Mouse (Mus musculus) G1E (cell line): ENCODE data around the gene Pan3. TPM values are rescaled to one million over a fixed set of nuclear protein-coding genes. Genes with fewer than 3 reads are reported as not detected.
"Not testable (repeated sequence)": the region's sequence is repeated elsewhere in the genome, so short reads cannot be mapped to it uniquely, and the experiment has no call there.

Source experiments
- ATAC-seq: 2 replicates; pipeline ENCODE4 v1.8.0; 2016; ENCODE audit warnings: mild to moderate bottlenecking; ENCODE audit not compliant: insufficient number of reproducible peaks, poor library complexity, low FRiP score, severe bottlenecking; ENCODE audit errors: extremely low read depth
- DNase-seq: peaks from one replicate; pipeline ENCODE4 v3.0.0; 2012; ENCODE audit warnings: low spot score
- H3K27me3 ChIP-seq: 2 replicates; pipeline ENCODE4 v1.6.1; 2012; ENCODE audit warnings: mild to moderate bottlenecking, low read length, inconsistent platforms; ENCODE audit not compliant: insufficient read depth
- H3K36me3 ChIP-seq: replicated peaks from 2 replicates; pipeline ENCODE3; 2012; ENCODE audit warnings: mild to moderate bottlenecking, inconsistent platforms
- H3K4me1 ChIP-seq: 2 replicates; pipeline ENCODE4 v1.6.1; 2012; ENCODE audit warnings: low read depth, low read length, inconsistent platforms, mixed read lengths; ENCODE audit not compliant: insufficient read depth
- H3K4me3 ChIP-seq: 2 replicates; pipeline ENCODE4 v1.5.1; 2012; ENCODE audit warnings: low read depth, mild to moderate bottlenecking, inconsistent platforms, low read length, moderate library complexity, mixed read lengths
- H3K9me3 ChIP-seq: replicated peaks from 2 replicates; pipeline ENCODE4 v1.6.1; 2012; ENCODE audit warnings: inconsistent platforms
- CTCF ChIP-seq: IDR thresholded peaks from 2 replicates; pipeline ENCODE4 v1.5.1; 2012; ENCODE audit warnings: low read depth, low read length, inconsistent platforms, mixed read lengths
- GATA1 ChIP-seq: IDR thresholded peaks from 2 replicates; pipeline ENCODE4 v1.6.1; 2012; ENCODE audit warnings: borderline replicate concordance, low read length, inconsistent platforms, mixed read lengths
- GATA2 ChIP-seq: IDR thresholded peaks from 2 replicates; pipeline ENCODE4 v1.6.1; 2012; ENCODE audit warnings: low read depth, low read length, inconsistent platforms, borderline replicate concordance
- POLR2AphosphoS5 ChIP-seq: IDR thresholded peaks from 2 replicates; pipeline ENCODE4 v1.6.1; 2012; ENCODE audit warnings: low read depth, low read length, inconsistent platforms; ENCODE audit not compliant: insufficient replicate concordance
- TAL1 ChIP-seq: conservative IDR thresholded peaks from 2 replicates; pipeline ENCODE4 v1.6.1; 2012; ENCODE audit warnings: low read depth, low read length, inconsistent platforms, mixed read lengths
- polyA plus RNA-seq: library from polyadenylated mRNA; stranded (reverse); fragments of >175 nt; gene quantifications from 2 replicates; pipeline ENCODE4 v1.2.3, GENCODE M21; 2012
- total RNA-seq, 2 experiments: library from RNA; stranded (forward) in 1 of 2; stranded (reverse) in 1 of 2; fragments of 200-1000 nt in 1 of 2; fragments of >200 nt in 1 of 2; fragmentation: Nextera tagmentation in 1 of 2; gene quantifications; 2 replicates each; pipeline ENCODE4 v1.2.3; 2014 to 2017

Pan3 gene
- total and polyA plus RNA-seq, 3 experiments = 32.3 to 618 (median 200) TPM

DNA sequence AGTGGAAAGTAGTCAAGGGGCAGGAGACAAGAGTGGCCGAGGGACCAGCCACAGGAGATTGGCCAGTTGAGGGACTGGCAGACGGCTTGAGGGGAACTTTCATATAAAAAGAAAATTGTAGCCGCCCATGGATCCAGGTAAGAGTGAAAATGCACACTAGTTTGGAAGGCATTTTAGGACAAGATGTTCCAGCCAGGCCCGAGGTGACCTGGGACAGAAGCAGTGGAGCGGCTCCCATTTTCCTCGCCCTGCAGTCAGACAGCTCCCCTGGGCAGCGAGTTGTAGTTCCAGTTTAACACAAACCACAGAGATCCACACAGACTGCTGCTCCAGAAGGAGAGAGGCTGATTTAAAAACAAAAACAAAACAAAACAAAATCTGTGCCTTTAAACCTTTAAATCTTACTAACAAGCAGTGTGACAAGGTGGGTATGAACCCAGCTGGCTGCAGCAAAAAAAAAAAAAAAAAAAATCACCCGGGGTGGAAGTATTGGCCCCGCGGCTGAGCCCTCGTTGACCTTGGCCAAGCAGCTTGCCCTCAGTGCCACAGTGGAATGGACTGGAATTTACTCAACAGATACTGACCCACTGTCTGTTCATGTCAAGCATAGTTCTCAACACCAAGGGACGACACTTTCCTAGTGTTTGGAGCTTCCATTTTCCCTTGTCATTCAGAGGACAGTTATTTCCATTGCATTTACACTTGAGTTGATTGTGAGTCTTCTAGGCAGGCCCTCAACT is 119.2 kb downstream of the Pan3 start:
- TF ChIP-seq GATA1 = no peak
- no peak for DNase-seq
- Histone ChIP-seq H3K27me3 (no peaks in the 10 kb centered on the region), H3K36me3 (peaks cover 79% of the 10 kb centered on the region), H3K9me3 (no peaks in the 10 kb centered on the region), H3K4me1 (no peaks in the 10 kb centered on the region; the same call in 1 of the 2 replicates), H3K4me3 (no peak overlapping the region)
- ATAC-seq = no peak

DNA sequence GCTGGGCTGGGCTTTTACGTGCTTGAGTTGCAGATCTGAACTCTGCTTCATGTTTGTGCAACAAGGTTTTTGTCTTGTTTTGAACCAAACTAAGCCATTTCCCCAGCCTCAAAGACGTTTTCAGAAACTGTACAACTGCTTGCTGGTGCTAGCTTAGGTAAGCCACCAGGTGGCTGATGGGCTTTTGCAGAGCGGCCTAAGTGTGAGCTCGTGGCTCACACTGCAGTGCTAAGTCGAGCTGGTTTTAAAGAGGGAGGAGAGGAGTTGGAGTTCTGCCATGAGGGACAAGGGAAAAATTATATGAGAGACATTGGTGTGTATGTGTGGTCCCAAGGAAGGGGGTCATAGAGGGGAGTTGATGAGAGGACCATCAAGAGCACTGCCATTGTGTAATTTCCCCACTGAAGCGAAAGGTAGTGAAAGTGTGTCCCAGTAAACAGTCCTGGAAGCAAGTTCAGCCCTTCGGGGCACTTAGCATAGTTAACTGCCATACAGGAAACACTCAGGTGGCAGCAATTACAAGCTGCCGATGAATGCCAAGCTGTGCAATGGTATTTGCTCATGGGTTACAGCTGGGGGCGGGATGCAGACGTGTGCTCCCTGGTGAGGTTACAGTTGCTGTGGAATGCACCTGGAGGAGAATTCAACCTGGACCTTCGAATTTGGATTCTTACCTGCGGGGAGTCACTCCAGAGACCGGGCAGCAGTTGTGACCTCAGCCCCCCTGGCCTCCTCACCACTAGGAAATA is 122.1 kb downstream of the Pan3 start:
- H3K4me3 ChIP-seq = no peak overlapping the region
- H3K36me3 ChIP-seq = peaks cover 53% of the 10 kb centered on the region
- H3K4me1 ChIP-seq = no peaks in the 10 kb centered on the region; the same call in 1 of the 2 replicates
- no peaks in the 10 kb centered on the region for H3K9me3 ChIP-seq
- no peak for ATAC-seq
- no peak for DNase-seq
- no peaks in the 10 kb centered on the region for H3K27me3 ChIP-seq
- TF ChIP-seq GATA1 = no peak
- no peak for TF ChIP-seq GATA2
- no peak for TF ChIP-seq CTCF
- TF ChIP-seq POLR2AphosphoS5 = no peak
- no peak for TF ChIP-seq TAL1

DNA sequence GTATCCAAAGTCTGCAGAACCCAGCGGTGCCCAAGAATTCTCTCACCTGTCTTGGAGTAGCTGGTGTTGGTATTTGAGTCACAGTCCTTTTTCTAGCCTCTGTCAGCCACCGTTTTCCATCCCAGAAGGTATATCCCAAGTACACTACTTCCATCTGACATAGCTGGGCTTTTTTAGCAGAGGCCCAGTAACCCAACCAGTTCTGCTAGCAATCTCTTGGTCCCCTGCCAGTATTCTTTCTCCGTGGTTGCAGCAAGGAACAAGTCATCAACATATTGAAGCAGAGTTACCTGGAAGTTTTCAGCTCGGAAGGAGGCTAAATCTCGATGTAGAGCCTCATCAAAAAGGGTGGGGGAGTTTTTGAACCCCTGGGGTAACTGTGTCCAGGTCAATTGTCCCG is 127.7 kb downstream of the Pan3 start:
- not testable (repeated sequence) for H3K4me1 ChIP-seq, H3K9me3 ChIP-seq, H3K4me3 ChIP-seq, H3K36me3 ChIP-seq, DNase-seq, ATAC-seq
- H3K27me3 ChIP-seq = peaks cover 11% of the 10 kb centered on the region

DNA sequence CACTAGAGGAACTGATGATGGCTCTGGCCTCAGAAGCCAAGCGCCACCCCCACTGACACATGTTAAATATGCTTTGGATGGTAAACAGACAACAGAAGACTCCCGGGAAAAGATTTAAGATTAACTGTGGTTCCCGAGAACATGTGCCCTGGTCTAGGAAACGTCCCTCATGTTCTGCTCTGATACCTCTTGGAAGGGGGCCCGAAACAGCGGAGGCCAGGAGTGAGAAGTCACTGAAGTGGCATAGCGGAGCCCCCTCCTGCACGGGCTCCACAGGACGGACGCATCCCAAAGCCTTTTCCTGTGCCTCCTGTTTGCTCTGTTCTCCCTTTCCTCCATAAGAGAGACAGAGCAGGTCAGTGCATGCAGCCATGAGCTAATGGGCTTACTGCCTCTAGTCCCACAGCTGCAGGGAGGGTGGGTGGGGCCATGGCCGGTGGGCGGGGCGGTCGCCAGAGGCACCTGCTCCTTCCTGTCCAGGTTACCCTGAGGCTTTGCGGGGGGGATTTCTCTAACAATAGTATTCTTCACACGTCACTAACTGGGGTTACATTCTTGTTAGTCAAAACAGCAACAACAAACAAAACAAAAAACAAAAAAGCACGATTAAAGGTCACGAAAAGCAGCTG is 133.7 kb downstream of the Pan3 start:
- TF ChIP-seq POLR2AphosphoS5 (no peak), TAL1 (no peak), GATA1 (no peak), GATA2 (no peak)
- Histone ChIP-seq H3K27me3 (peaks cover 33% of the 10 kb centered on the region), H3K4me3 (no peak overlapping the region), H3K4me1 (peaks cover 9% of the 10 kb centered on the region), H3K9me3 (no peaks in the 10 kb centered on the region), H3K36me3 (no peaks in the 10 kb centered on the region)
- no peak for ATAC-seq
- no peak for DNase-seq

DNA sequence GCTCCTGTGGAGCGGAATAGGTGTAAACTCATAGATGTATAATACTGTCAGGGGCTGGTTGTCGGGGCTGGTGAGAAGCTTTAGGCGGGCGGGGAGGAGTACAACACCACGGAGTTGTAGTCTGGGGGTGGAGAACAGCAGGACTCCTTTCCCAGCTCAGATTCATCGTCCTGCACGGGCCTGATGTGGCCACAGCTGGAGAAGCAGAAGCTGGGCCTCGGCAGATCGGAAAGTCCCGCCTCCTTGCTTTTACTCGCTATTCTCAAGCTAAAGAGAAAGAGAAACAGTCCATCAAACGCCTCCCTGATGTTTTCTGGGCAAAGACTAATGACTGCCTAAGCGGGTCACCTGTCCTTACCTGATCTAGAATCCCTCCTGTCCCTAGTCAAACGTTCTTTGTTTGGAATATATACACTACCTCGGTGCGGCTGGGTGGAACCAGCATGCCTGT is 134.2 kb downstream of the Pan3 start:
- peaks cover 9% of the 10 kb centered on the region for H3K4me1 ChIP-seq
- H3K36me3 ChIP-seq = no peaks in the 10 kb centered on the region
- no peak overlapping the region for H3K4me3 ChIP-seq
- DNase-seq (no peak), ATAC-seq (no peak)
- H3K9me3 ChIP-seq = no peaks in the 10 kb centered on the region
- peaks cover 33% of the 10 kb centered on the region for H3K27me3 ChIP-seq
- TF ChIP-seq GATA2 (no peak), CTCF (no peak), GATA1 (no peak), POLR2AphosphoS5 (no peak), TAL1 (no peak)

DNA sequence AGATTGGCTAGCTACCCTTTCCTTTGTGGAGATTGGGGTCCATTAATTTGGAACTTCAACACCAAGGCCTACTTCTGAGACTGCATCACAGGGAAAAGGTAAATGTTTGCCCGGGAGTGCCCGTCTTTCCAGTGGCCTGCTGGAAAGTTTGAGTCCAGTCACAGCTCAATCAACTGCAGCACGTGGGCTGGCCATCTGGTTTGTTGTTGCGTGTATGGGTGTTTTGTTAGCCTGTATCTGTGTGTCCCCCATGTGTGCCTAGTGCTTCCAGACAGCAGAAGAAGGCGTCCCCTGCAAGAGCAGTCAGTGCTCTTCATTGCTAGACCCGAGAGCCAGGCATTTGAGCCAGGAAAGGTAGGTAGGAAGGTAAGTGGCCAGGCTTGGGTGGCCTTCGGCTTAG is 135.5 kb downstream of the Pan3 start:
- no peaks in the 10 kb centered on the region for H3K9me3 ChIP-seq
- no peak for ATAC-seq
- DNase-seq = no peak
- H3K4me1 ChIP-seq = peaks cover 9% of the 10 kb centered on the region
- TF ChIP-seq POLR2AphosphoS5 = no peak
- no peak for TF ChIP-seq TAL1
- TF ChIP-seq GATA1 = no peak
- TF ChIP-seq GATA2 = no peak
- TF ChIP-seq CTCF = no peak
- no peaks in the 10 kb centered on the region for H3K36me3 ChIP-seq
- H3K4me3 ChIP-seq = no peak overlapping the region
- H3K27me3 ChIP-seq = peaks cover 37% of the 10 kb centered on the region
